Mouse (Mus musculus): ENCODE measurements around the gene Mcpt4.
"Not testable (repeated sequence)": the region's sequence is repeated elsewhere in the genome, so short reads cannot be mapped to it uniquely, and the experiment has no call there.

Gene Mcpt4

GRCm38 (mm10) chr14:56062213-56062612 is at the start of gene Mcpt4:
Gene Mcpt4, minus strand, starts transcription at chr14:56062313.
- DNase-seq (ENCODE audit: low read depth, low spot score) = not testable (repeated sequence)

DNA sequence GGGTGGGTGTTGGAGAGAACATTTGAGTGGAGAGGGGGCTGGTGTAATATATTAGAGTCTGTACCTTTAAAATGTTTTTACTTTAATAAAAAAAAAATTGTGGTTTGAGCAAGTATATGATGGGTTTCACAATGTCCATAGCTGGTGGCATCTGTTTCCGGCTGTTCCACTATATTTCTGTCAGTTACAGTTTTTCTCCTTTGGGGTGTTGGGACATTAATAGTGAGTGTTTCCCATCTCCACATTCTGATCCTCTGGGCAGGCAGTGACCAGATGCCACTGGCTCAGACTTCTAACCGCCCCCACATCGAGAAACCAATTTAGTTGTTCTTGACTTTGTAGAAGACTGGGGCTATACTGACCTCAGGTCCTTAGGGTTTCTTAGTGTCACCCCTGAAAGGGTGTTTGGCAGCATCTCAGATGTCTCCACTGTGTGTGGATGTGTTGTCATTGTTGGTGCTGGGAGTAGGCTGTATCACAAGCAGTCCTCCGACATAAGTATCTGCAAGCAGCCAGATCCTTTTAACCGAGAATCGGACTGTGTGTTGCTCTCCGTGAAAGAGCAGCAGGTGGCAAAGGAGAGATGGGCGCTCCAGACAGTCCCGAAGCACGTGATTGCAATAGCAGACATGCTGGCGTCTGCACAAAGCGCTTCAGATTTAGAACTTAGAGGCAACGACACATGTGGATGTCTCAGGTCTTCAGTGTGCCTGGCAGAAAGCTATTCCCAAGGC is 43.5 kb upstream of the Mcpt4 start:
- no peak for DNase-seq (ENCODE audit: low read depth, low spot score)

GRCm38 (mm10) chr14:56105016-56105415 is 42.9 kb upstream of the Mcpt4 start:
- DNase-seq (ENCODE audit: low read depth, low spot score) = no peak

DNA sequence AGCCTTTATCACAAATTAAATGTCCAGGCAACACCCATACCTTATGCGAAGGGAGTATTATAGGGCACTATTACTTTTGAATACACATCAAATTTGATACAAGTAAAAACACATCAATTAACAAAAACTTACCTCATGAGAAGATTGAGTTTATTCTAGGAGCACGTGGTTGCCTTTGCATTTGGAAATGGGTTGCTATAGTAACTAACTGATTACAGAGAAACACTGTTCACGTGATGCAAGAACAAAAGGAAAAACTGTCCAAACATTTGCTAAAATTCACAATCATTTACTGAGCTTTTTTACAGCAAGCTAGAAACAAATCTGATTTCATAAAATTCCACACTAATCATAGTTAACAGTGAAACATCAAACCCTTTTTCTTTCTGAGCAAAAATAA is 41.3 kb upstream of the Mcpt4 start:
- DNase-seq (ENCODE audit: low read depth, low spot score) = no peak

- DNase-seq (ENCODE audit: low read depth, low spot score) = no peak
These were observed 40.3 kb upstream of the Mcpt4 start, which contains the start of gene Ctsg for GRCm38 (mm10) chr14:56102386-56102785. Gene Ctsg, minus strand, starts transcription at chr14:56102574.

- DNase-seq (ENCODE audit: low read depth, low spot score) = peak; percentile 35
These were observed 36.8 kb upstream of the Mcpt4 start for GRCm38 (mm10) chr14:56098940-56099339.

GRCm38 (mm10) chr14:56097597-56097996 is 35.5 kb upstream of the Mcpt4 start:
- no peak for DNase-seq (ENCODE audit: low read depth, low spot score)

DNA sequence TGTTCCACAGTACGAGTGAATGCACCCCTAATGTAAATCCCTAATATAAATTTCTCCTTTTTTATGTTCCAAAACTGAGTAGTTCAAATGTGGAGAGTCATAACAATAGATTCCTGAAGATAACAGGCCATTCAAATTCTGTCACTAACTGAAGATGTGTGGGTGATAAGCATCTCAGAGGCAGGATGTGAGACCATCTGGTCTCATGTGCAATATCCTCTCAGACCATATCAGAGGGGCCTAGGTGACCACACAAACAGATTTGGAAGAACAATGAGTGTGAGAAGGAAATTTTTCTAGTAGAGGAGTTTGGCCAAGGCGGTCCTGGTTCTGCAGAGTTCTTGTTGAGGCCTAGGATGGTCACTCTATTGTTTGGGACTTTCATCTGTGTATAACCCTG is 31.2 kb upstream of the Mcpt4 start:
- DNase-seq (ENCODE audit: low read depth, low spot score) = no peak

GRCm38 (mm10) chr14:56086711-56087110 is 24.6 kb upstream of the Mcpt4 start:
- DNase-seq (ENCODE audit: low read depth, low spot score) = no peak

DNA sequence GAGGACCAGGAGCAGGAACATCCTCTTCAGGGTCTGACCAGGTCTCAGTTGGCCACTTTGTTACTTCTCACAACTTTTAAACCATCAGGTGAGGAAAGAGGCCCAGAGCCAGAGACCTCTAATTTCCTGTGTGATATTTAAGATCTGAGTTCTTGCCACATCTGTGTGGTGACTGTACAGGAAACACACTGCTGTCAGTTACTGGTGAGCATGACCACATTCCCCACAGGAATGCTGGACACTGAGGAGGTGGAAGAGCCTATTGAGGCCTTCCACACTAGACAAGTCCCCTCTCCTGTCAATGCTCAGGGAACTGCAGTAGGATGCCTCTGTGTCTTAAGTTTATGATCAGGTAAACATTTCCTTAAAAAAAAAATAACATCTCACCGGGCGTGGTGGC is 23.1 kb upstream of the Mcpt4 start, which contains the start of gene Mcpt8:
TSS of gene Mcpt8 (minus strand) at position 107 of the 400 bp plus-strand sequence.
- DNase-seq (ENCODE audit: low read depth, low spot score) = no peak

- DNase-seq (ENCODE audit: low read depth, low spot score) = no peak
These were observed 19.9 kb upstream of the Mcpt4 start for GRCm38 (mm10) chr14:56082016-56082415.

- no peak for DNase-seq (ENCODE audit: low read depth, low spot score)
These were observed 4.4 kb downstream of the Mcpt4 start for GRCm38 (mm10) chr14:56057722-56058121.

DNA sequence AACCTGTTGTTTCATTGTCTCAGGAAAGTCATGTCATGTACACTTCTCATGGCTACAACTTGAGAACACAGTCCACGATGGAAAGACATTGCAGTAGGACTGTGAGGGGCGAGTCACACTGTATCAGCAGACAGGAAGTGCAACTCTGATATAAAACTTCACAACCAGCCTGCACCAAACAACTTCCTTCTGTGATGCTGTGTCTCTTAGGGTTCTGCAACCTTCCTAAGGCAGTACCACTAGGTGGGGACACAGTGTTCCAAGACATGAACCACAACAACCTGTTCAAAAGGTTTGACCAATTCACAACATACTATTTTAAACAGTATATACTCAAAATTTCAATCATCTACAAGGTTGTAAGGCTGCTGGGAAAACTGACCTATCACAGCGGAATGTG is 6.7 kb downstream of the Mcpt4 start:
- no peak for DNase-seq (ENCODE audit: low read depth, low spot score)

DNA sequence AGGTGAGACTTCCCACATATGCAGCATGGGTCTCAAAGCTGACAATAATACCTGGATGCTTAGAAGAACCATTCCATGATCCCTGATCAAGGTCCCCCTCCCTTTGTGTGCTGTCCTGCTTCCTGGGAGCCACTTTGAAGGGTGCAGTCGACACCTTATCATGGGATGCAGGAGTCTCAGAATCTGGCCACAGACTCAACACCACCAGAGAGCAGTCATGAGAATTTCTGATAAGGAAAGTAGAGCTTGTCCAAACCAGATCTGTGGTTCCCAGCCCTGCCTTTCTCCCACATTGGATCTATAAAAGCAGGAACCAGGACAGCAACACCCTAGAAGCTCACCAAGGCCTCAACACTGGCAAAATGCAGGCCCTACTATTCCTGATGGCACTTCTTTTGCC is 20.3 kb downstream of the Mcpt4 start, which contains the start of gene Mcpt2:
TSS of gene Mcpt2 (plus strand) at position 250 of the 400 bp plus-strand sequence.
- not testable (repeated sequence) for DNase-seq (ENCODE audit: low read depth, low spot score)

DNA sequence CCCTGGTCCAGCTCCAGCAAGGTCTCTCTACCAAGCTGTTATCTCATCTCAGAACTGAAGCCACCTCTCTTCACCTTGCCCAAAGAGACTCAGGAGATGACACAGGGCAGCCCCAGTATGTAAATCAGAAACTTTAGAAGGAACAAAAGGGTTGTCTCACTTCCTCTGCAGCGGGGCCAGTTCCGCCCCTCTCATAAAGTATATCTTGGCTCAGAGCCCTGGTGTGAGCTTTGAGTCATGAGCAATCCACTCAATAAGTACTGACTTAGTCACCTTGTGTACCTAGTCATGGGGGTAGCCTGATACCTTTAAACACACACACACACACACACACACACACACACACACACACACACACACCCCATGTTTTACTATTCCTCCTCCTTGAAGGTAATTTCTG is 27.7 kb downstream of the Mcpt4 start:
- DNase-seq (ENCODE audit: low read depth, low spot score) = no peak

DNA sequence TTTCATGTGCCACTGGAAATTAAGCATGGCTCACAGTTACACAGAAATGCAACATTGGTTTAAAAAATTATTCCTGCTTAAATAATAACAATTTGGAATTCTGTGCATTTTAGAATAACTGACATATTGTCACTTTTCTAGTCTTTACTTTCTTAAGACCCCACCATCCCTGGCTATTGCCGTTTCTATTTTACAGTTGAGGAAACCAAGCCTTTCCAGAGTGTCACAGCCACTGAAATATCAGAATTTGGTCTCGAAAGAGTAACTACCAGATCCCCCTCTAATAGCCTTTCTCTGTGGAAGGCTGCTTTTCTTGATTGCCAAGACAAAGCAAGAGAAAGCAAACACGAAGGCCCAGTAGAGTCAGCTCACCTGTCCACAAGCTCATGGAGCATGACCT is 31.7 kb downstream of the Mcpt4 start, which contains the start of gene Mcpt9:
TSS of gene Mcpt9 (minus strand) at position 101 of the 400 bp plus-strand sequence.
- DNase-seq (ENCODE audit: low read depth, low spot score) = not testable (repeated sequence)

DNA sequence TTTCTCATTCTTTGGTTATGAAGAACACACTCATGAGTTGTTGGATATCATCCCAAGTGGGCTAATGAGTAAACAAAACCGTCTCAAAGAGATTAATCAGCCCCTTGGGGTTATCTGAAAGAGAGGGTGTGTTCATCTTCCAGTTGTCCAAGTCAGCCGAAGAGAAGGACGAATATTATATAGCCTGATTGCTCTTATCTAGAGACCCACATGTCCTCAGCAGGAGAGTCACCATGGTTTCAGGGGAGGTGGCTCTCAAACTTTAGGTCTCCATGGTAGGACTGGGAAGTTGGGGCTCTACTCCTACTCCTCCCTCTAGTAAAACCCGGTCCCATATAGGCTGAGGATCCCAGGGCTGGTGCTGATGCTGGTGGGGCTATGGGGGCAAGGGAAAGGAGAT is 40.8 kb downstream of the Mcpt4 start:
- not testable (repeated sequence) for DNase-seq (ENCODE audit: low read depth, low spot score)

DNA sequence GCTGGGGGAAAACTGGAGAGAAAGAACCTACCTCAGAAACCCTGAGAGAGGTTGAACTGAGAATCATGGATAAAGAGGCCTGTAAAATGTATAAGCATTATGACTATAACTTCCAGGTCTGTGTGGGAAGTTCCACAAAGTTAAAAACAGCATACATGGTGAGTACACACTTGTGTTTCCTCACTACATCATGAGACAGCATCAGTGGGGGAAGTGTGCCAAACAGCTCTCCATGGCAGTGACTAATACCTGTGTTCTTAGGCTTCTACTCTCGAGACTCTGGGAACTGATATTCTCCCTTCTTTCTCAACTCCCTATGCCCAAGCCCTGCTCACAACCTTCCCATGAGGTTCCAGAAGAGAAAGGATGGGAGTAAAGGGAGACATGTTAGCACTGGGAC is 42.7 kb downstream of the Mcpt4 start:
- DNase-seq (ENCODE audit: low read depth, low spot score) = no peak

DNA sequence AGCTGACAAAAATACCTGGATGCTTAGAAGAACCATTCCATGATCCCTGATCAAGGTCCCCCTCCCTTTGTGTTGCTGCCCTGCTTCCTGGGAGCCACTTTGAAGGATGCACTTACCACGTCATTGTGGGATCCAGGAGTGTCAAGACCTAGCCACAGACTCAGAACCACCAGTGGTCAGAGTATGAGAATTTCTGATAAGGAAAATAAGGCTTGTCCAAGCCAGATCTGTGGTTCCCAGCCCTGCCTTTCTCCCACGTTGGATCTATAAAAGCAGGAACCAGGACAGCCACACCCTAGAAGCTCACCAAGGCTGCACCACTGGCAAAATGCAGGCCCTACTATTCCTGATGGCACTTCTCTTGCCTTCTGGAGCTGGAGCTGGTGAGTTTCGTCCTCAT is 44.4 kb downstream of the Mcpt4 start, which contains the start of gene Mcpt1:
TSS of gene Mcpt1 (plus strand) at position 301 of the 400 bp plus-strand sequence.
- DNase-seq (ENCODE audit: low read depth, low spot score) = not testable (repeated sequence)

DNA sequence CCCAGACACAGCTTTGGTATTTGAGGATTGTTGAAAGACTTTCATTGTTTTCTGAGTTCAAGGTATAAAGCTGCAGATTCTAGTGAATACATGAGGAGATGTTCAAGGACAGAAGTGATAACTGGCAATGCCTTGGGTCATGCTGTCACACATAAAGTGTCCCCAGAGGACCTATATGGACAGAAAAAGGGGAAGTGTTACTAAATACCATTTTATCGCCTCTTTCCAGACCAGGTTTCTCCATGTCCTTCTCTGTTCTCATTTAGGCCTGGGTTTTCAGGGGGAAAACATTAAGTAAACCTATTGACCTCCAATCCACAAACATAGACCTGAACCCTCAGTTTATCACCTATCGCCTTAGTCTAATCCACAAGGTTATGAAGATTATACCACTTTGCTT is 48.2 kb downstream of the Mcpt4 start:
- no peak for DNase-seq (ENCODE audit: low read depth, low spot score)

GRCm38 (mm10) chr14:56013147-56013546 is 49.0 kb downstream of the Mcpt4 start:
- DNase-seq (ENCODE audit: low read depth, low spot score) = no peak
